Mouse (Mus musculus) erythroblast, adult 5-6 weeks (primary cell): ENCODE measurements around the gene Cops3. TPM values are rescaled to one million over a fixed set of nuclear protein-coding genes. Genes with fewer than 3 reads are reported as not detected.

Experiments used
- ATAC-seq: replicated peaks from 2 replicates; pipeline ENCODE4 v1.8.0; 2016; ENCODE audit warnings: moderate number of reproducible peaks, mild to moderate bottlenecking, moderate TSS enrichment, inconsistent platforms; ENCODE audit not compliant: poor library complexity, low FRiP score, severe bottlenecking
- total RNA-seq, 2 experiments: library from RNA; stranded (forward) in 1 of 2; stranded (reverse) in 1 of 2; fragments of 150-400 nt in 1 of 2; fragments of 200-764, 138-1000 nt in 1 of 2; gene quantifications; 2 replicates each; pipeline versions ENCODE4 v1.2.3 to v1.2.4; 2015 to 2017; ENCODE audit warnings: low replicate concordance in 2 of 2

Gene Cops3
- total RNA-seq, 2 experiments from 2014 or later = 41.4 to 117 TPM

GRCm38 (mm10) chr11:59780241-59780640 is 59.4 kb downstream of the Cops3 start:
- no peak for ATAC-seq

- no peak for ATAC-seq
These were observed 60.2 kb downstream of the Cops3 start for GRCm38 (mm10) chr11:59779406-59779805.

- ATAC-seq = peak; percentile 50
These were observed 60.8 kb downstream of the Cops3 start for GRCm38 (mm10) chr11:59778874-59779223.

GRCm38 (mm10) chr11:59778181-59778873 is 61.3 kb downstream of the Cops3 start:
- ATAC-seq = peak; percentile 89

- no peak for ATAC-seq
These were observed 62.4 kb downstream of the Cops3 start for GRCm38 (mm10) chr11:59777259-59777658.

GRCm38 (mm10) chr11:59775435-59776148 is 64.0 kb downstream of the Cops3 start:
- ATAC-seq = no peak

- no peak for ATAC-seq
These were observed 65.1 kb downstream of the Cops3 start for GRCm38 (mm10) chr11:59774522-59774921.

- ATAC-seq = no peak
These were observed 66.7 kb downstream of the Cops3 start for GRCm38 (mm10) chr11:59772902-59773301.

- no peak for ATAC-seq
These were observed 67.3 kb downstream of the Cops3 start for GRCm38 (mm10) chr11:59772291-59772690.

- no peak for ATAC-seq
These were observed 68.9 kb downstream of the Cops3 start for GRCm38 (mm10) chr11:59770753-59771152.

- no peak for ATAC-seq
These were observed 69.9 kb downstream of the Cops3 start for GRCm38 (mm10) chr11:59769738-59770137.

GRCm38 (mm10) chr11:59769307-59769706 is 70.3 kb downstream of the Cops3 start:
- ATAC-seq = no peak

Other genes starting within 250 kb of the Cops3 start
- not detected in 2 replicates for gene Olfr223, start 246.5 kb downstream of the Cops3 start, total RNA-seq (2015; ENCODE audit: low replicate concordance)
- gene Olfr223, start 246.5 kb downstream of the Cops3 start, total RNA-seq (2017; ENCODE audit: low replicate concordance) = not detected in 2 replicates
- 5.6 and 20.9 TPM in 2 replicates for gene Mprip, start 178.5 kb downstream of the Cops3 start, total RNA-seq (2015; ENCODE audit: low replicate concordance)
- gene Mprip, start 178.5 kb downstream of the Cops3 start, total RNA-seq (2017; ENCODE audit: low replicate concordance) = 10.6 and 21.7 TPM in 2 replicates
- not detected in 2 replicates for gene Pld6, start 52.2 kb downstream of the Cops3 start, total RNA-seq (2015; ENCODE audit: low replicate concordance)
- gene Pld6, start 52.2 kb downstream of the Cops3 start, total RNA-seq (2017; ENCODE audit: low replicate concordance) = 0.84 TPM in 1 of 2 replicates, not detected in the other
- gene Flcn, start 29.8 kb downstream of the Cops3 start, total RNA-seq (2015; ENCODE audit: low replicate concordance) = 4.8 and 17.5 TPM in 2 replicates
- gene Flcn, start 29.8 kb downstream of the Cops3 start, total RNA-seq (2017; ENCODE audit: low replicate concordance) = 8.6 and 10.7 TPM in 2 replicates
- gene Nt5m, start 391 bp downstream of the Cops3 start, total RNA-seq (2015; ENCODE audit: low replicate concordance) = 0.38 and 1.0 TPM in 2 replicates
- 2.0 TPM in 1 of 2 replicates, not detected in the other for gene Nt5m, start 391 bp downstream of the Cops3 start, total RNA-seq (2017; ENCODE audit: low replicate concordance)
- gene Med9, start 108.4 kb upstream of the Cops3 start, total RNA-seq (2015; ENCODE audit: low replicate concordance) = 2.9 and 3.3 TPM in 2 replicates
- gene Med9, start 108.4 kb upstream of the Cops3 start, total RNA-seq (2017; ENCODE audit: low replicate concordance) = 3.9 and 8.9 TPM in 2 replicates
- not detected in 2 replicates for gene Rasd1, start 125.1 kb upstream of the Cops3 start, total RNA-seq (2015; ENCODE audit: low replicate concordance)
- gene Rasd1, start 125.1 kb upstream of the Cops3 start, total RNA-seq (2017; ENCODE audit: low replicate concordance) = not detected in 2 replicates
- 3.8 and 6.7 TPM in 2 replicates for gene Pemt, start 206.7 kb upstream of the Cops3 start, total RNA-seq (2015; ENCODE audit: low replicate concordance)
- 0.98 and 6.6 TPM in 2 replicates for gene Pemt, start 206.7 kb upstream of the Cops3 start, total RNA-seq (2017; ENCODE audit: low replicate concordance)